Mouse (Mus musculus): ENCODE measurements around the gene 2010111I01Rik.

2010111I01Rik gene

GRCm38 (mm10) chr13:63156264-63156663, 191.6 kb downstream of the 2010111I01Rik start:
- DNase-seq = no peak

- DNase-seq = no peak
Measured at GRCm38 (mm10) chr13:63170282-63171073, 205.8 kb downstream of the 2010111I01Rik start.

GRCm38 (mm10) chr13:63171347-63172096, 206.8 kb downstream of the 2010111I01Rik start:
- DNase-seq = no peak

GRCm38 (mm10) chr13:63172097-63172445, 207.4 kb downstream of the 2010111I01Rik start:
- DNase-seq = no peak

GRCm38 (mm10) chr13:63174252-63175020, 209.7 kb downstream of the 2010111I01Rik start:
- peak; percentile 42 for DNase-seq

- no peak for DNase-seq
Measured at GRCm38 (mm10) chr13:63176131-63176530, 211.4 kb downstream of the 2010111I01Rik start.

- no peak for DNase-seq
Measured at GRCm38 (mm10) chr13:63177232-63177631, 212.5 kb downstream of the 2010111I01Rik start.

GRCm38 (mm10) chr13:63180641-63181235, 216.0 kb downstream of the 2010111I01Rik start:
- DNase-seq = no peak

- no peak for DNase-seq
Measured at GRCm38 (mm10) chr13:63184946-63185345, 220.3 kb downstream of the 2010111I01Rik start.

GRCm38 (mm10) chr13:63186217-63186616, 221.5 kb downstream of the 2010111I01Rik start:
- DNase-seq = no peak

- no peak for DNase-seq
Measured at GRCm38 (mm10) chr13:63186642-63187041, 221.9 kb downstream of the 2010111I01Rik start.

- no peak for DNase-seq
Measured at GRCm38 (mm10) chr13:63187145-63188143, 222.8 kb downstream of the 2010111I01Rik start.

GRCm38 (mm10) chr13:63188306-63188705, 223.6 kb downstream of the 2010111I01Rik start:
- DNase-seq = no peak

- peak; percentile 37 for DNase-seq
Measured at GRCm38 (mm10) chr13:63188811-63189210, 224.1 kb downstream of the 2010111I01Rik start.

GRCm38 (mm10) chr13:63193423-63193822, 228.7 kb downstream of the 2010111I01Rik start:
- no peak for DNase-seq

GRCm38 (mm10) chr13:63198038-63198437, 233.3 kb downstream of the 2010111I01Rik start:
- DNase-seq = no peak

GRCm38 (mm10) chr13:63199588-63199987, 234.9 kb downstream of the 2010111I01Rik start:
- DNase-seq = no peak

- DNase-seq = no peak
Measured at GRCm38 (mm10) chr13:63203502-63204278, 239.0 kb downstream of the 2010111I01Rik start.

- DNase-seq = no peak
Measured at GRCm38 (mm10) chr13:63205750-63206149, 241.1 kb downstream of the 2010111I01Rik start.

GRCm38 (mm10) chr13:63206396-63206795, 241.7 kb downstream of the 2010111I01Rik start:
- no peak for DNase-seq

GRCm38 (mm10) chr13:63216537-63216936, 251.8 kb downstream of the 2010111I01Rik start:
- no peak for DNase-seq

Measured in lung, postnatal 10 days (tissue).